Mouse (Mus musculus) liver, embryonic 15.5 days (tissue): ENCODE measurements around the gene Gpat2. TPM values are rescaled to one million over a fixed set of nuclear protein-coding genes. Genes with fewer than 3 reads are reported as not detected.

Source experiments
- ATAC-seq: fragments of 200-750 bp; cut with Nextera tagmentation; 2 replicates; pipeline ENCODE4 v1.8.0; 2017; ENCODE audit warnings: moderate number of reproducible peaks, mild to moderate bottlenecking, moderate library complexity; ENCODE audit not compliant: insufficient read depth
- H3K27ac ChIP-seq: fragments of 300-500 bp; sonication (generic); replicated peaks from 2 replicates; pipeline ENCODE4 v1.5.1; 2015; ENCODE audit warnings: mild to moderate bottlenecking, inconsistent platforms
- H3K27me3 ChIP-seq: fragments of 300-500 bp; sonication (generic); 2 replicates; pipeline ENCODE4 v1.6.1; 2015; ENCODE audit warnings: mild to moderate bottlenecking, inconsistent platforms
- H3K36me3 ChIP-seq: fragments of 300-500 bp; sonication (generic); replicated peaks from 2 replicates; pipeline ENCODE4 v1.6.1; 2015; ENCODE audit warnings: moderate library complexity, mild to moderate bottlenecking, inconsistent platforms
- H3K4me1 ChIP-seq: fragments of 300-500 bp; sonication (generic); replicated peaks from 2 replicates; pipeline ENCODE4 v1.6.1; 2015; ENCODE audit warnings: inconsistent platforms
- H3K4me2 ChIP-seq: fragments of 300-500 bp; sonication (generic); 2 replicates; pipeline ENCODE4 v1.6.1; 2015; ENCODE audit warnings: moderate library complexity, mild to moderate bottlenecking, inconsistent platforms
- H3K4me3 ChIP-seq: fragments of 300-500 bp; sonication (generic); replicated peaks from 2 replicates; pipeline ENCODE4 v1.5.1; 2015; ENCODE audit warnings: mild to moderate bottlenecking, inconsistent platforms
- H3K9ac ChIP-seq: fragments of 300-500 bp; sonication (generic); 2 replicates; pipeline ENCODE4 v1.6.1; 2015; ENCODE audit warnings: moderate library complexity, mild to moderate bottlenecking, inconsistent platforms
- H3K9me3 ChIP-seq: fragments of 300-500 bp; sonication (generic); replicated peaks from 2 replicates; pipeline ENCODE4 v1.6.1; 2016; ENCODE audit warnings: inconsistent platforms
- WGBS: fragments of 180-500 bp; shearing (Covaris S2); methylation state at CpG from one replicate; pipeline ENCODE4 v1.1.7; 2015; ENCODE audit warnings: mixed read lengths; ENCODE audit not compliant: insufficient replicate concordance; 5-methylcytosine and 5-hydroxymethylcytosine counted together
- polyA plus RNA-seq: library from polyadenylated mRNA; unstranded; fragments of >200 nt; fragmentation: Nextera tagmentation; extraction: Ambion mirVana; gene quantifications from 2 replicates; pipeline ENCODE4 v1.2.1, GENCODE M21; 2015

Gpat2 gene
- polyA plus RNA-seq, 1 experiment from 2014 or later = 0.35 TPM

DNA sequence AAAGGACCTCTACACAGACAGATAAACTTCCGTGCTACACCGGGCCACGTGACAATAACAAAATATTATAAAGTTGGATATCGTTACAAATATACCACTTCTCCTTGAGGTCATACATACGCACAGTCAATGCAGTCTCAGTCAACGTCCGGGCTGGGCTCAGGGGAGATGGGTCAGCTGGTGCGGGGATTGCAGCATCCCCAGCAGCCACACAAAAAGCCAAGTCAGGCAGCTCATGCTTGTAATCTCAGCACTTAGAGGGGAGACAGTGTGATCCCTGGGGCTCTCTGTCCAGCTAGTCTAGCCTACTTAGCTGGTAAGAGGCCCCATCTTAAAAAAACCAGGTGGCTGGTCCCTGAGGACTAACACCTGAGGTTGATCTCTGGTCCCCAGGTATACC, 46.3 kb downstream of the Gpat2 start:
- H3K9me3 ChIP-seq = no peaks in the 10 kb centered on the region
- H3K36me3 ChIP-seq = no peaks in the 10 kb centered on the region
- no peak overlapping the region for H3K4me2 ChIP-seq
- H3K4me1 ChIP-seq = no peaks in the 10 kb centered on the region
- H3K4me3 ChIP-seq = no peak overlapping the region
- H3K27ac ChIP-seq = no peak overlapping the region
- WGBS = 72% methylated on average over 8 of the region's 8 CpGs
- H3K9ac ChIP-seq = no peak overlapping the region
- no peaks in the 10 kb centered on the region; the same call in 1 of the 2 replicates for H3K27me3 ChIP-seq
- no peak for ATAC-seq

DNA sequence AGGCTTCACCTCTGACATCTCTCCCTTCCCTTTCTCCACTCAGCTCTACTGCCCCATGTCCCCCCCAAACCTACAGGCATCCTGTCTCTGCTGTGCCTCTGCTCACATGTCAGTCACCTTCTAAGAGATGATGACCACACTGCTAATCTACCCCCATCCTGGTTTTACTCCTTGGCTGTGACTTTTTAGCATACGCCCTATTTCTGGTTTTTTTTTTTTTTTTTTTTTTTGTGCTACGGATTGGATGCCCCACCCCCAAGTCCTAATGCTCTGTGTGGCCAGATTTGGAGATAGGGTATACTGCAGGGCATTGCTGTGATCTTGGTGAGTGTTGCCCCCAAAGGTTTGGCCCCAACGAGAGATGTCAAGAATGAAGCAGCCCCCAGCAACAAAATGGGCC, 47.3 kb downstream of the Gpat2 start:
- Histone ChIP-seq H3K36me3 (no peaks in the 10 kb centered on the region), H3K4me3 (no peak overlapping the region), H3K27ac (no peak overlapping the region), H3K4me2 (no peak overlapping the region), H3K4me1 (no peaks in the 10 kb centered on the region), H3K9ac (no peak overlapping the region), H3K9me3 (no peaks in the 10 kb centered on the region), H3K27me3 (no peaks in the 10 kb centered on the region; the same call in 1 of the 2 replicates)
- no peak for ATAC-seq
- WGBS = 37% methylated on average over 3 of the region's 3 CpGs

DNA sequence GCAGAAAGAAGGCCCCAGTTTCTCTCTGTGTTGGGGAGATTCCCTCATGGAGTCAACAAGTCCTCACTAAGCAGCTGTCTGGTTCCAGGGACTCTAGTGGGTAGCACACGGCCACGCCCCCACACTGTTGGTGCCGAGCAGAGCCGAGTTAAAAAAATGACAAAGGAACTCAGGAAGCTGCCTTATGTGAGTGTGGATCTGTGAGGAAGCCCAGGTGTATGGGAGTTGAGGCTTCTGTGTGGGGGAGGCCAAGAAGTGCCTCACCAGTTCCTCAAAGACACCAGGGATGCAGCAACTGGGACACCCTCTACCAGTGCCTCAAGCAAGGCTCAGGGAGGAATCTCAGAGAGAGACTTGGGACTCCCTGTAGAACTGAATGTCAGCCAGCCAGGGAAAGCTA, 54.2 kb downstream of the Gpat2 start:
- H3K4me2 ChIP-seq = no peak overlapping the region
- no peak overlapping the region for H3K9ac ChIP-seq
- ATAC-seq = no peak
- H3K9me3 ChIP-seq = no peaks in the 10 kb centered on the region
- peaks cover 62% of the 10 kb centered on the region for H3K27me3 ChIP-seq
- no peak overlapping the region for H3K27ac ChIP-seq
- 53% methylated on average over 4 of the region's 4 CpGs for WGBS
- peaks cover 13% of the 10 kb centered on the region; the same call in 1 of the 2 replicates for H3K4me1 ChIP-seq
- no peak overlapping the region for H3K4me3 ChIP-seq
- H3K36me3 ChIP-seq = no peaks in the 10 kb centered on the region

- H3K27ac ChIP-seq = no peak overlapping the region
- peaks cover 67% of the 10 kb centered on the region for H3K27me3 ChIP-seq
- no peak overlapping the region for H3K4me2 ChIP-seq
- no peak for ATAC-seq
- 51% methylated on average over 10 of the region's 10 CpGs for WGBS
- no peak overlapping the region for H3K4me3 ChIP-seq
- no peak overlapping the region for H3K9ac ChIP-seq
- H3K9me3 ChIP-seq = no peaks in the 10 kb centered on the region
- H3K4me1 ChIP-seq = peaks cover 19% of the 10 kb centered on the region; the same call in 1 of the 2 replicates
- H3K36me3 ChIP-seq = no peaks in the 10 kb centered on the region
Measured at GRCm38 (mm10) chr2:127479763-127480162, 54.8 kb downstream of the Gpat2 start.

GRCm38 (mm10) chr2:127481841-127482532, 57.0 kb downstream of the Gpat2 start:
- H3K4me1 ChIP-seq = peaks cover 21% of the 10 kb centered on the region; the same call in 1 of the 2 replicates
- H3K4me2 ChIP-seq = peak overlapping the region; percentile 61
- ATAC-seq = no peak
- no peaks in the 10 kb centered on the region for H3K9me3 ChIP-seq
- H3K27ac ChIP-seq = no peak overlapping the region
- no peak overlapping the region for H3K9ac ChIP-seq
- H3K27me3 ChIP-seq = peaks cover 85% of the 10 kb centered on the region
- WGBS = under 1% methylated on average over 59 of the region's 59 CpGs
- no peaks in the 10 kb centered on the region for H3K36me3 ChIP-seq
- peak overlapping the region; percentile 45 for H3K4me3 ChIP-seq

DNA sequence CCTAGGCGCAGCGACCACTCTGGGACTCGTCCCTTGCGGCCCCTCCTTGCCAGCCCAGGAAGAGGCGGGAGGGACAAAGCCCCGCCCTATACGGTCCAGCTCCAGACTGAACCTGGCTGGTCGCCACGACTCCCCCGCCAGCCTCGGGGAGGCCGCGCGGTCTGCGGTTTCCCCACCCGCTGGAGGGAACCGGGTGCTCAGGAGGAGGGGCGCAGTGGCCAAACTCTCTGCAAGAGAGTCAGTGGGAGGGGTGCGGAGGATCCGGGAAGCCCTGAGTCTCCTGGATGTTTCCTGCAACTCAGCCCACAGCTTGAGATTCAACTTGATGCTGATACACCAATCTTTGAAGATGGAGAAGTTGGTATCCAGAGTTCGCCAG, 57.5 kb downstream of the Gpat2 start:
- H3K27me3 ChIP-seq = peaks cover 85% of the 10 kb centered on the region
- peaks cover 21% of the 10 kb centered on the region; the same call in 1 of the 2 replicates for H3K4me1 ChIP-seq
- peak overlapping the region; percentile 61 for H3K4me2 ChIP-seq
- H3K27ac ChIP-seq = no peak overlapping the region
- H3K9me3 ChIP-seq = no peaks in the 10 kb centered on the region
- WGBS = under 1% methylated on average over 21 of the region's 21 CpGs
- H3K36me3 ChIP-seq = no peaks in the 10 kb centered on the region
- peak; percentile 48 for ATAC-seq
- H3K4me3 ChIP-seq = peak overlapping the region; percentile 45
- H3K9ac ChIP-seq = no peak overlapping the region

DNA sequence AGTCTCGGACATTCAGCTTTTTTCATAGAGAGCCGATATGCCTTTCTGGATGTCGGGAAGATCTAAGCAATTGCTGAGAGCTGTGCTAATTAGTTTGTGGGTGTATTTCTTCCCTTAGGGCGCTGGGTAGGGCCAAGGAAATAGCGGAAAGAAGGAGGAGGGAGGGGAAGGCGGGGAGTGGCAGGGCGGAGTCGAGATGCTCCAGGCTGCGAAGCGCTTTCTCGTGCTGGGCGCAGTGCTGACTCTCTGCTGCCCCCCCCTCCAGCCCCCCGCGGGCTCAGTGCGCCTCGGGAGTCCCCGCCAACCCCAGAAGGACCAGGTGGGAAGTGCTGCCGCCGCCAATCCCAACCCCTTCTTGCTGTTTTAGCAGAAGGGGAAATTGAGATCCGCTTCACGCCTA, 58.0 kb downstream of the Gpat2 start:
- Histone ChIP-seq H3K4me1 (peaks cover 21% of the 10 kb centered on the region; the same call in 1 of the 2 replicates), H3K9ac (no peak overlapping the region), H3K27me3 (peaks cover 85% of the 10 kb centered on the region), H3K4me3 (0 out of 2 replicates have a peak overlapping the region, but pooled peaks have one; percentile 45), H3K36me3 (no peaks in the 10 kb centered on the region), H3K27ac (no peak overlapping the region), H3K4me2 (peak overlapping the region; percentile 61), H3K9me3 (no peaks in the 10 kb centered on the region)
- ATAC-seq = no peak
- under 1% methylated on average over 16 of the region's 21 CpGs for WGBS

GRCm38 (mm10) chr2:127484476-127485170, 59.6 kb downstream of the Gpat2 start:
- Histone ChIP-seq H3K27me3 (peaks cover 70% of the 10 kb centered on the region), H3K27ac (no peak overlapping the region)

More at GRCm38 (mm10) chr2:127484476-127485170, 59.6 kb downstream of the Gpat2 start:
- H3K4me1 ChIP-seq = peaks cover 21% of the 10 kb centered on the region; the same call in 1 of the 2 replicates
- 14% methylated on average over 19 of the region's 19 CpGs for WGBS
- H3K4me2 ChIP-seq = peak overlapping the region; percentile 46
- H3K9ac ChIP-seq = no peak overlapping the region
- peak; percentile 28 for ATAC-seq
- no peaks in the 10 kb centered on the region for H3K9me3 ChIP-seq
- 0 out of 2 replicates have a peak overlapping the region, but pooled peaks have one; percentile 18 for H3K4me3 ChIP-seq
- H3K36me3 ChIP-seq = no peaks in the 10 kb centered on the region

Other genes with a start within 250 kb of the Gpat2 start
- 0.58 and 0.76 TPM in 2 replicates for gene 1810024B03Rik, start 216.9 kb upstream of the Gpat2 start, polyA plus RNA-seq
- 23.3 and 29.1 TPM in 2 replicates for gene Snrnp200, start 216.8 kb upstream of the Gpat2 start, polyA plus RNA-seq
- 39.9 and 40.7 TPM in 2 replicates for gene Ciao1, start 177.4 kb upstream of the Gpat2 start, polyA plus RNA-seq
- 12.1 and 12.2 TPM in 2 replicates for gene Tmem127, start 177.3 kb upstream of the Gpat2 start, polyA plus RNA-seq
- gene Stard7, start 155.0 kb upstream of the Gpat2 start, polyA plus RNA-seq = 37.5 and 40.0 TPM in 2 replicates
- 2.6 and 2.9 TPM in 2 replicates for gene Dusp2, start 89.0 kb upstream of the Gpat2 start, polyA plus RNA-seq
- 0.03 TPM in 1 of 2 replicates, not detected in the other for gene Astl, start 86.6 kb upstream of the Gpat2 start, polyA plus RNA-seq
- 21.7 and 24.0 TPM in 2 replicates for gene Adra2b, start 62.0 kb upstream of the Gpat2 start, polyA plus RNA-seq
- 14.0 and 15.4 TPM in 2 replicates for gene Fahd2a, start 19.4 kb downstream of the Gpat2 start, polyA plus RNA-seq
- 0.28 and 0.41 TPM in 2 replicates for gene Kcnip3, start 96.9 kb downstream of the Gpat2 start, polyA plus RNA-seq
- not detected in 2 replicates for gene Prom2, start 116.3 kb downstream of the Gpat2 start, polyA plus RNA-seq
- 0.74 and 0.96 TPM in 2 replicates for gene Zfp661, start 161.9 kb downstream of the Gpat2 start, polyA plus RNA-seq
- 60.2 and 70.5 TPM in 2 replicates for gene Mrps5, start 162.0 kb downstream of the Gpat2 start, polyA plus RNA-seq
- gene Mal, start 231.5 kb downstream of the Gpat2 start, polyA plus RNA-seq = 0.03 and 0.31 TPM in 2 replicates